Comparison of ENCODE assay signal across 20 mouse cellular contexts in genomic region chr9:13203109-13203508, GRCm38 (mm10). TPM values are rescaled to one million over a fixed set of nuclear protein-coding genes. Genes with fewer than 3 reads are reported as not detected.
DNase-seq lines count a peak whose midpoint lies in the region; ATAC-seq and TF ChIP-seq lines count a peak whose summit lies in the region.
"Had no signal": no experiment of that assay in that cellular context is flagged by ENCODE, and none has a peak within 500 bp of the region (broad histone marks: within the 10 kb centered on the region; RNA-seq: fewer than 3 reads in every experiment).

No protein-coding gene starts in this region.

- 0 out of 2 replicates have a peak, but pooled peaks have one; percentile 4 for ATAC-seq in liver, embryonic 11.5 days (replicated peaks; ENCODE audit: low FRiP score)
- ATAC-seq in common myeloid progenitor, adult 5-6 weeks (replicated peaks; ENCODE audit: low read depth, poor library complexity, severe bottlenecking) = peak; percentile 77
- ATAC-seq in liver, embryonic 14.5 days (ENCODE audit: insufficient read depth) = peak; percentile 13; the same call in 1 of the 2 replicates
- ATAC-seq in heart, embryonic 12.5 days (ENCODE audit: insufficient number of reproducible peaks, low FRiP score) = no peak
- no peak for ATAC-seq in midbrain, postnatal 0 days (ENCODE audit: low FRiP score)
- ATAC-seq: forebrain, embryonic 14.5 days; intestine, embryonic 16.5 days had no signal

- no peak overlapping the region for H3K9ac ChIP-seq in liver, embryonic 11.5 days (ENCODE audit: low read depth, low read length)
- no peak overlapping the region for H3K9ac ChIP-seq in liver, embryonic 14.5 days (replicated peaks)
- H3K9ac ChIP-seq in heart, embryonic 12.5 days = no peak overlapping the region
- H3K9ac ChIP-seq in midbrain, postnatal 0 days (replicated peaks; ENCODE audit: low read length, poor library complexity, severe bottlenecking) = no peak overlapping the region
- H3K9ac ChIP-seq: embryonic facial prominence, embryonic 15.5 days; hindbrain, embryonic 14.5 days had no signal

- no peaks in the 10 kb centered on the region for H3K27me3 ChIP-seq in liver, embryonic 11.5 days (replicated peaks; ENCODE audit: control insufficient read depth, insufficient read depth, low read length)
- no peaks in the 10 kb centered on the region for H3K27me3 ChIP-seq in liver, embryonic 14.5 days (ENCODE audit: control insufficient read depth, insufficient read depth, low read length)
- H3K27me3 ChIP-seq in heart, embryonic 12.5 days (replicated peaks) = no peaks in the 10 kb centered on the region
- H3K27me3 ChIP-seq in midbrain, postnatal 0 days (ENCODE audit: insufficient read depth, low read length) = no peaks in the 10 kb centered on the region
- H3K27me3 ChIP-seq: embryonic facial prominence, embryonic 15.5 days had no signal

- no peak for TF ChIP-seq EP300 in liver, embryonic 14.5 days (IDR thresholded peaks at IDR 0.05; ENCODE audit: low read depth)

- H3K9me3 ChIP-seq in liver, embryonic 11.5 days (ENCODE audit: control insufficient read depth, low read length) = no peaks in the 10 kb centered on the region
- H3K9me3 ChIP-seq in liver, embryonic 14.5 days (ENCODE audit: control insufficient read depth, low read length) = no peaks in the 10 kb centered on the region
- H3K9me3 ChIP-seq in heart, embryonic 12.5 days (replicated peaks) = no peaks in the 10 kb centered on the region
- H3K9me3 ChIP-seq in midbrain, postnatal 0 days (ENCODE audit: low read length) = no peaks in the 10 kb centered on the region
- H3K9me3 ChIP-seq: embryonic facial prominence, embryonic 15.5 days; forebrain, embryonic 10.5 days; hindbrain, embryonic 10.5 days had no signal

- H3K4me1 ChIP-seq in liver, embryonic 11.5 days (replicated peaks; ENCODE audit: control insufficient read depth, insufficient read depth, low read length) = no peaks in the 10 kb centered on the region
- H3K4me1 ChIP-seq in liver, embryonic 14.5 days (replicated peaks; ENCODE audit: control insufficient read depth in 2 of 2, insufficient read depth in 2 of 2, low read length in 1 of 2) = peaks cover 4 to 9% of the 10 kb centered on the region in 2 experiments; a peak in 3 of 4 replicates
- peaks cover 4% of the 10 kb centered on the region for H3K4me1 ChIP-seq in heart, embryonic 12.5 days (replicated peaks)
- H3K4me1 ChIP-seq in midbrain, postnatal 0 days (ENCODE audit: insufficient read depth, low read length) = no peaks in the 10 kb centered on the region
- H3K4me1 ChIP-seq: embryonic facial prominence, embryonic 15.5 days; forebrain, embryonic 10.5 days; hindbrain, embryonic 10.5 days had no signal

- no peak overlapping the region for H3K4me3 ChIP-seq in liver, embryonic 11.5 days (ENCODE audit: low read depth, low read length)
- H3K4me3 ChIP-seq in liver, embryonic 14.5 days (ENCODE audit: insufficient read depth in 1 of 2, low read depth in 2 of 2, low read length in 2 of 2) = no peak overlapping the region
- no peak overlapping the region for H3K4me3 ChIP-seq in heart, embryonic 12.5 days
- H3K4me3 ChIP-seq in midbrain, postnatal 0 days (ENCODE audit: low read depth, low read length) = no peak overlapping the region
- H3K4me3 ChIP-seq: embryonic facial prominence, embryonic 15.5 days; erythroblast, embryonic 14.5 days; forebrain, embryonic 10.5 days; hindbrain, embryonic 10.5 days had no signal

- H3K4me2 ChIP-seq in liver, embryonic 11.5 days = no peak overlapping the region
- no peak overlapping the region for H3K4me2 ChIP-seq in liver, embryonic 14.5 days (ENCODE audit: low read depth)
- no peak overlapping the region for H3K4me2 ChIP-seq in heart, embryonic 12.5 days
- H3K4me2 ChIP-seq in midbrain, postnatal 0 days (ENCODE audit: low read depth, low read length, poor library complexity, severe bottlenecking) = no peak overlapping the region
- H3K4me2 ChIP-seq: embryonic facial prominence, embryonic 15.5 days; hindbrain, embryonic 14.5 days had no signal

- DNase-seq in liver, embryonic 11.5 days (ENCODE audit: low spot score) = no peak
- no peak for DNase-seq in liver
- DNase-seq in liver, embryonic 14.5 days (ENCODE audit: low read depth in 3 of 3, low spot score in 3 of 3) = no peak
- DNase-seq in midbrain, postnatal 0 days (ENCODE audit: low spot score) = no peak
- DNase-seq in frontal cortex, postnatal 14 days (ENCODE audit: low spot score in 2 of 2) = no peak
- DNase-seq: adrenal gland, adult 2 months; adrenal gland, postnatal 25 days; cerebellum, adult 2 months; cerebellum, postnatal 10 days; embryo, embryonic 11 days; heart, postnatal 10 days had no signal

- TF ChIP-seq CTCF in liver, embryonic 14.5 days (IDR thresholded peaks at IDR 0.05; ENCODE audit: low read depth) = no peak
- no peak for TF ChIP-seq CTCF in midbrain, postnatal 0 days (IDR thresholded peaks at IDR 0.05)

- 80% methylated on average over 1 of the region's 1 CpGs for WGBS in liver, embryonic 11.5 days
- 72% methylated on average over 1 of the region's 1 CpGs for WGBS in liver, embryonic 14.5 days (ENCODE audit: insufficient replicate concordance)
- 84% methylated on average over 1 of the region's 1 CpGs for WGBS in heart, embryonic 12.5 days
- WGBS in midbrain, postnatal 0 days = 93% methylated on average over 1 of the region's 1 CpGs

- no peak overlapping the region; the same call in 1 of the 2 replicates for H3K27ac ChIP-seq in liver, embryonic 11.5 days (ENCODE audit: low read depth, low read length)
- no peak overlapping the region for H3K27ac ChIP-seq in liver, embryonic 14.5 days
- no peak overlapping the region for H3K27ac ChIP-seq in heart, embryonic 12.5 days (ENCODE audit: poor library complexity, severe bottlenecking)
- H3K27ac ChIP-seq in midbrain, postnatal 0 days (ENCODE audit: low read depth, low read length) = no peak overlapping the region
- H3K27ac ChIP-seq: embryonic facial prominence, embryonic 15.5 days; forebrain, embryonic 10.5 days; hindbrain, embryonic 10.5 days; hindbrain, embryonic 14.5 days had no signal

- H3K36me3 ChIP-seq in liver, embryonic 11.5 days (ENCODE audit: control insufficient read depth, insufficient read depth, low read length) = no peaks in the 10 kb centered on the region
- H3K36me3 ChIP-seq in liver, embryonic 14.5 days (replicated peaks; ENCODE audit: control insufficient read depth, insufficient read depth, low read depth) = no peaks in the 10 kb centered on the region
- no peaks in the 10 kb centered on the region for H3K36me3 ChIP-seq in heart, embryonic 12.5 days
- no peaks in the 10 kb centered on the region for H3K36me3 ChIP-seq in midbrain, postnatal 0 days (ENCODE audit: insufficient read depth, low read length)
- H3K36me3 ChIP-seq: embryonic facial prominence, embryonic 15.5 days; forebrain, embryonic 10.5 days; hindbrain, embryonic 10.5 days had no signal

RNA-seq across cellular contexts. Expression of gene Jrkl, which starts 42.5 kb away (rescaled TPM):
- 3.0 and 3.3 TPM in 2 replicates for polyA plus RNA-seq in liver, embryonic 11.5 days (2014; fragmentation: Nextera tagmentation; extraction: Ambion mirVana)
- 13.2 and 14.7 TPM in 2 replicates for total RNA-seq in common myeloid progenitor, adult 5-6 weeks (2017)
- polyA plus RNA-seq in liver, embryonic 14.5 days (2012; rRNA removed) = 0.98 and 2.1 TPM in 2 replicates
- 1.5 TPM in 2 replicates for polyA plus RNA-seq in liver, embryonic 14.5 days (2014; fragmentation: Nextera tagmentation; extraction: Ambion mirVana)
- polyA plus RNA-seq in heart, embryonic 12.5 days (2016; fragmentation: Nextera tagmentation; extraction: Ambion mirVana) = 9.5 and 10.2 TPM in 2 replicates
- 4.3 and 4.7 TPM in 2 replicates for total RNA-seq in midbrain, postnatal 0 days (2014; rRNA removed)
- polyA plus RNA-seq in midbrain, postnatal 0 days (2015; fragmentation: Nextera tagmentation; extraction: Ambion mirVana) = 4.2 and 4.3 TPM in 2 replicates
- polyA plus RNA-seq: erythroblast, embryonic 14.5 days had no signal

RNA-seq across cellular contexts. Expression of gene Ccdc82, which starts 43.6 kb away (rescaled TPM):
- 15.1 and 15.5 TPM in 2 replicates for polyA plus RNA-seq in liver, embryonic 11.5 days (2014; fragmentation: Nextera tagmentation; extraction: Ambion mirVana)
- total RNA-seq in common myeloid progenitor, adult 5-6 weeks (2017) = 39.3 and 49.8 TPM in 2 replicates
- 8.2 and 11.1 TPM in 2 replicates for polyA plus RNA-seq in liver, embryonic 14.5 days (2012; rRNA removed)
- 10.0 and 10.4 TPM in 2 replicates for polyA plus RNA-seq in liver, embryonic 14.5 days (2014; fragmentation: Nextera tagmentation; extraction: Ambion mirVana)
- 8.5 and 9.5 TPM in 2 replicates for polyA plus RNA-seq in heart, embryonic 12.5 days (2016; fragmentation: Nextera tagmentation; extraction: Ambion mirVana)
- total RNA-seq in midbrain, postnatal 0 days (2014; rRNA removed) = 20.2 and 25.1 TPM in 2 replicates
- 9.6 and 11.8 TPM in 2 replicates for polyA plus RNA-seq in midbrain, postnatal 0 days (2015; fragmentation: Nextera tagmentation; extraction: Ambion mirVana)

Comparison
In these comparisons a context has a peak if more than half of its experiments do, and no peak if none do; other contexts are left out.
1. ATAC-seq: peak in liver, embryonic 11.5 days (single experiment), common myeloid progenitor, adult 5-6 weeks (single experiment) and liver, embryonic 14.5 days (single experiment); none in heart, embryonic 12.5 days (single experiment) and midbrain, postnatal 0 days (single experiment).